Mouse (Mus musculus) ES-Bruce4 (cell line): ENCODE results near the gene Zdhhc21.

Experiments
- CTCF ChIP-seq: IDR thresholded peaks from one replicate; pipeline ENCODE4 v1.8.1; 2011; ENCODE audit warnings: low read depth, low read length
- EP300 ChIP-seq: IDR thresholded peaks from 2 replicates; pipeline ENCODE4 v1.6.1; 2011; ENCODE audit warnings: low read depth, low read length; ENCODE audit not compliant: insufficient read depth
- POLR2A ChIP-seq: IDR thresholded peaks from one replicate; pipeline ENCODE4 v1.8.1; 2011; ENCODE audit warnings: low read length; ENCODE audit not compliant: insufficient read depth

DNA sequence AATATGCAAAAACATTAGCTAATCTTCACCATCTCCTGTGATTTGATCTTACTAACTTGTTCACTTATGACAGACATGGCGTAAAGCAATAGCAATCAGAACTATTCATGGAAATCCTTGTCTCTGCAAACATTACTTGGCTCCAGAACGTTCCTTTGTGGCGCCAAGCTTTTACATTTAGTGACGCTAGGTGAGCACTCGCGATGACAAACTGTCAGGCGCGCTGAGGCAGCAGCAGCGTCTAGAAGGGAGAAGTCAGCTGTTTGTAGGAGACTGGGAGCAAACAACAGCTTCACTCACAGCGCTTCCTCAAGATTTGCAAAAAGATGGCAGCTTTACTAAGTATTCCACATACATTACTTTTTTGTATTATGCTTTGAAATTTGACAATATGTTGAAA, 51.9 kb downstream of the Zdhhc21 start:
- no peak for TF ChIP-seq CTCF
- no peak for TF ChIP-seq POLR2A
- no peak for TF ChIP-seq EP300
